Mouse (Mus musculus): ENCODE data around the gene Gm20388.

- TF ChIP-seq CTCF (conservative IDR thresholded peaks at IDR 0.05; ENCODE audit: insufficient read depth, insufficient read length, low read depth, low read length) (no peak), POLR2A (IDR thresholded peaks at IDR 0.05; ENCODE audit: low read depth, low read length) (no peak)
Measured at GRCm38 (mm10) chr8:121062521-121062920, 1151.9 kb downstream of the Gm20388 start.

All from kidney, adult 2 months (tissue).